Mouse (Mus musculus) hindbrain, embryonic 11.5 days (tissue): Measurements from ENCODE around the gene Lyl1. TPM values are rescaled to one million over a fixed set of nuclear protein-coding genes. Genes with fewer than 3 reads are reported as not detected.
"Not testable (repeated sequence)": the region's sequence is repeated elsewhere in the genome, so short reads cannot be mapped to it uniquely, and the experiment has no call there.

Experiments
- ATAC-seq: fragments of 200-750 bp; cut with Nextera tagmentation; 2 replicates; pipeline ENCODE4 v1.8.0; 2017; ENCODE audit warnings: mild to moderate bottlenecking, moderate TSS enrichment, moderate library complexity; ENCODE audit not compliant: low FRiP score
- DNase-seq: peaks from one replicate; pipeline ENCODE4 v3.0.0-alpha.2; 2015; ENCODE audit warnings: low spot score
- H3K27ac ChIP-seq: fragments of 300-500 bp; sonication (generic); 2 replicates; pipeline ENCODE4 v1.5.1; 2014; ENCODE audit warnings: mild to moderate bottlenecking, low read depth, low read length
- H3K27me3 ChIP-seq: fragments of 300-500 bp; sonication (generic); 2 replicates; pipeline ENCODE4 v1.6.1; 2014; ENCODE audit warnings: mild to moderate bottlenecking, low read length, moderate library complexity, mixed read lengths; ENCODE audit not compliant: control insufficient read depth, insufficient read depth
- H3K36me3 ChIP-seq: fragments of 300-500 bp; sonication (generic); 2 replicates; pipeline ENCODE4 v1.6.1; 2014; ENCODE audit warnings: mild to moderate bottlenecking, low read length, moderate library complexity, mixed read lengths; ENCODE audit not compliant: control insufficient read depth, insufficient read depth
- H3K4me1 ChIP-seq: fragments of 300-500 bp; sonication (generic); replicated peaks from 2 replicates; pipeline ENCODE4 v1.6.1; 2014; ENCODE audit warnings: low read length, mixed read lengths; ENCODE audit not compliant: control insufficient read depth, insufficient read depth
- H3K4me2 ChIP-seq: fragments of 300-500 bp; sonication (generic); replicated peaks from 2 replicates; pipeline ENCODE4 v1.6.1; 2014; ENCODE audit warnings: mild to moderate bottlenecking, low read depth, low read length
- H3K4me3 ChIP-seq: fragments of 300-500 bp; sonication (generic); 2 replicates; pipeline ENCODE4 v1.5.1; 2014; ENCODE audit warnings: low read depth, low read length
- H3K9ac ChIP-seq: fragments of 300-500 bp; sonication (generic); 2 replicates; pipeline ENCODE4 v1.6.1; 2014; ENCODE audit warnings: low read depth, low read length
- H3K9me3 ChIP-seq: fragments of 300-500 bp; sonication (generic); 2 replicates; pipeline ENCODE4 v1.6.1; 2016; ENCODE audit warnings: low read length; ENCODE audit not compliant: control insufficient read depth
- whole genome bisulfite sequencing: fragments of 180-500 bp; shearing (Covaris S2); extraction: QIAGEN DNeasy Blood & Tissue Kit; methylation state at CpG from one replicate; pipeline ENCODE4 v1.1.7; 2014; 5-methylcytosine and 5-hydroxymethylcytosine counted together
- polyA plus RNA-seq: library from polyadenylated mRNA; unstranded; fragments of >200 nt; fragmentation: Nextera tagmentation; extraction: Ambion mirVana; gene quantifications from 2 replicates; pipeline ENCODE4 v1.2.1, GENCODE M21; 2014

Gene Lyl1
- polyA plus RNA-seq, 1 experiment from 2014 or later, result 5.4 TPM

DNA sequence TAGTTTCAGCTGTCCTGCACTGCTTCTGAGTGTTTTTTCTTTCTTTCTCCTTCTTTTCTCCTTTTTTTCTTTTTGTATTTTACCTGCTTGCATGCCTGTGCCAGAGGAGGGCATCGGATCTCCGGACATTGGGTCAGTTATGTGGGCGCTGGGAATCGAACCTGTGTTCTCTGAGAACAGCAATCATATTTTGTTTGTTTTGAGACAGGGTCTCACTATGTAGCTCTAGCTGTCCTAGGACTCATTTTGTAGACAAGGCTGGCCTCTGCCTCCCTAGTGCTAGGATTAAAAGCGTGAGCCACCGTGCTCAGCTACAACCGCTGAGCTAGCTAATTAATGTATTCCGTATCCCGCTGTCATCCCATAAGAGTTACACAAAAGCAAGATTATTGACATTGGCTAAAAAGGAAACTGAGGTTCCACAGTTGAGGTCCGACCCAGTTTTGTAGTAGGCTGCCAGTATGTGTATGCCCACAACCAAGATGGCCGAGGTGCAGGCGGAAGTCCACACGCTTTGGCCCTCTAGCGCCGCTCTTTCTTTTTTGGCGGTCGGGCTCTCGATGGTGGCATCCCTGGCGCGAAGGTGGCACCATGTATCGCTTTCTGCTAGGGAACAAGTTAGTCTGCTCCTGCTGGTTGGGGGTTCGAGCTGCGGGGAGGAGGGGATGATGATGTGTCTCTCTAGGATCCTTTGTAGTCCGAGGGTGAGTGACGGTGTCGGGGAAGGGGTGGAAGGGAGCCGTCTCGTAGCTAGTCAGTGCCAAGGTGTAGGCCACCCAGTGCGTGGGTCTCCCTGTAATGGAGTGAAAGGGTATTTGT is 36.5 kb upstream of the Lyl1 start:
- Histone ChIP-seq H3K4me1 (no peaks in the 10 kb centered on the region), H3K27ac (peak overlapping the region; percentile 68), H3K4me3 (peak overlapping the region; percentile 62), H3K4me2 (peak overlapping the region; percentile 76), H3K9ac (peak overlapping the region; percentile 81), H3K9me3 (no peaks in the 10 kb centered on the region), H3K36me3 (no peaks in the 10 kb centered on the region), H3K27me3 (no peaks in the 10 kb centered on the region)
- DNase-seq (peak; percentile 83), ATAC-seq (peak; percentile 49)
- WGBS, result under 1% methylated on average over 29 of the region's 29 CpGs

DNA sequence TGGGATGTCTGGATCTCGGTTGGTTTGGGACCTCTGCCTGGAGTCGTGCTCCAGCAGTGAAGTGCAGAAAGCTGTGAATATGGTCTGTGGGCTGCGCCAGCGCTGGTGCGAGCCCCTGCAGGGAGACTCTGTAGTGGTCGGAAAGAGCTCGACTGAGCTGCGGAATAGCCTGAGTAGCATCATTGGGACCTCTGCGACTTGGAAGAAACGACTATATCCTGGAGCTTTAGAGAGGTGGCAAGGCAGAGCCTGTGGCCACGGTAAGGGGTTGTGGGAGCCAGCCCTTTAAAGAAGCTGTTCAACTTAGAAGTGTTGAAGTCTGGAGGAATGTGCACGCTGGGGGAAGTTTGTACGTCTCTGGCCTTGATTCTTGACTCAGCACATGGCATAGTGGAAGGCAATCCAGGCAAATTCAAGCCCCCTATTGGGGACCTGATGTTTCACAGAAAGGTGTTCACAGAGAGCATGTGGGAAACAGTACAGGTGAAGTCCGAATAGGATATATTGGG is 35.8 kb upstream of the Lyl1 start:
- peak overlapping the region; percentile 62 for H3K4me3 ChIP-seq
- 5% methylated on average over 14 of the region's 14 CpGs for WGBS
- no peaks in the 10 kb centered on the region for H3K27me3 ChIP-seq
- H3K9me3 ChIP-seq, result no peaks in the 10 kb centered on the region
- H3K9ac ChIP-seq, result peak overlapping the region; percentile 81
- no peaks in the 10 kb centered on the region for H3K36me3 ChIP-seq
- ATAC-seq, result no peak
- DNase-seq, result no peak
- no peaks in the 10 kb centered on the region for H3K4me1 ChIP-seq
- peak overlapping the region; percentile 68 for H3K27ac ChIP-seq
- H3K4me2 ChIP-seq, result peak overlapping the region; percentile 76

DNA sequence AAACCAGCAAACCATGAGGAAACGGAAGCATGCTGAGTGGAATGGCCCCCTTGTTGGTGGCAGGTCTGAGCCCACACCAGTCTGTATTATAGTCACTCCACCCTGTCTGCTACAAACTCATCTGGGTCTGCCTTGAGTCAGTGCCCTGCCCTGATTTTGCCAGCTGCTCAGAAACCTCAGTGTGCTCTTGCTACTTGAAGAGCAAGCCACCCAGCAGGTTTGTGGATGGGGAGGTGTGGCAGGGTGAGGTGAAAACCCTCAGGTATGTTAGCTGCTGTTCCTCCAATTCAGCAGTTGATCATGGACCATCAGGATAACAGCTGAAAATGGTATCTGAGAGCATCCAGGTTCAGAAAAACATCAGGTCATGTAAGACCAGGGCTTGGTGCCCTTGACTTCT is 33.2 kb upstream of the Lyl1 start:
- DNase-seq, result no peak
- Histone ChIP-seq H3K36me3 (no peaks in the 10 kb centered on the region), H3K27ac (no peak overlapping the region), H3K4me3 (no peak overlapping the region), H3K9ac (no peak overlapping the region), H3K4me1 (no peaks in the 10 kb centered on the region), H3K27me3 (no peaks in the 10 kb centered on the region), H3K4me2 (no peak overlapping the region), H3K9me3 (no peaks in the 10 kb centered on the region)
- ATAC-seq, result no peak
- 76% methylated on average over 1 of the region's 1 CpGs for WGBS

DNA sequence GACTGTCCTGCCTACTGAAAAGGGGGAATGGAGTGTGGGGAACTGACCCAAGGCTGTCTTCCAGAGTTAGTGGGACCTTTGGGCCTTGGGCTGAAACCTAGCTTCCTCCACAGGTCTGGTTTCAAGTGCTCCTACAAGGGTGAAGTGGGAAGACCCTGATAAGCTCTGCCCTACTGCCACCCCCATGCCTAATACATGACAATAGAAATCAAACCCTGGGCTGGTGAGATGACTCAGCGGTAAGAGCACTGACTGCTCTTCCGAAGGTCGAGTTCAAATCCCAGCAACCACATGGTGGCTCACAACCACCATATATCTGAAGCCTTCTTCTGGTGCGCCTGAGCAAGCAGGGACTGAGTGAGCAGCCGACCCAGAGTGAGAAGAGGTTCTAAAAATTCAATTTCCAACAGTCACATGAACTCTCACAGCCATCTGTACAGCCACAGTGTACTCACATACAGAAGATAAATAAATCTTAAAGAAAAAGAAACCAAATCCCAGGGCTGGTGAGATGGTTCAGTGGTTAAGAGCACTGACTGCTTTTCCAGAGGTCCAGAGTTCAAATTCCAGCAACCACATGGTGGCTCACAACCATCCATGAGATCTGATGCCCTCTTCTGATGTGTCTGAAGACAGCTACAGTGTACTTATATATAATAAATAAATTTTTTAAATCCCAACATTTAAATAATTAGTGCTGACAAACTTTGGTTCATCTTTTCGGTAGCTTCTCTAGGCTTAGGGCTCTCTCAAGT is 32.3 kb upstream of the Lyl1 start:
- H3K4me1 ChIP-seq, result no peaks in the 10 kb centered on the region
- no peaks in the 10 kb centered on the region for H3K27me3 ChIP-seq
- WGBS, result 86% methylated on average over 6 of the region's 6 CpGs
- no peak overlapping the region for H3K27ac ChIP-seq
- no peak overlapping the region for H3K4me2 ChIP-seq
- no peaks in the 10 kb centered on the region for H3K36me3 ChIP-seq
- H3K9me3 ChIP-seq, result no peaks in the 10 kb centered on the region
- H3K4me3 ChIP-seq, result no peak overlapping the region
- no peak overlapping the region for H3K9ac ChIP-seq
- DNase-seq (no peak), ATAC-seq (no peak)

DNA sequence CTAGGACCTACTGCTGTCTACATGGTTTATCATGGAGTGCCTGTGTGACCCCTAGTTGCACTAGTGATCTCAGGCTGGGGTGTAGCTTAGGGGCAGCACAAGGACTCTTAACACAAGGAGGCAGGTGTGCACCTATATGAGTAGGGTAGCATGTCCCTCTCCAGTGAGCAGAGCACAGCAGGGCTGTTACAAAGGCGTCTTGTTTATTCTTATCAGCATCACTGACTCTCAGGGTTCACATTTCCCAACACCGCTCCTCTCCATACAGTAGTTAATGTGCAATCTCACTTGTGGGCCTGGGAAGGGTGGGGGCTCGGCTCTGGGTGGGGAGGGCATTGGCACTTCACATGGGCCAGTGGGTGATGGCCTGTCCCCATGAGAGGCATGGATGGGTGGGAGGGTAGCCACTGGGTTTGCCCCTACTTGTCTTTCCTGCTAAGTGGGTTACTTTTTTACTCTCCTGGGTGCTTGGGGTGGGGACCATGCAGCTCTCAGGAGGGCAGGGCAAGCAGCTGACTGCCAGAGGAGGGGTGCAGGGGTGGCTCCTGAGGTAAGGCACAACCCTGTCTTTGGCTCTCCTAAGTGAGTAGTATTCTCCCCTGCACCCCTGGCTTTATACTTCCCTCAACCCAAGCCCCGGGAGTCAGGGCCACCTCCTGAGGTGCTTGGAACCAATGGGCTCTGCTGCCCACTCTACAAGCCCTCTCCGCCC is 30.8 kb upstream of the Lyl1 start:
- H3K4me1 ChIP-seq, H3K27me3 ChIP-seq, H3K4me3 ChIP-seq, H3K9ac ChIP-seq, ATAC-seq, H3K36me3 ChIP-seq, H3K27ac ChIP-seq, H3K9me3 ChIP-seq, H3K4me2 ChIP-seq, DNase-seq: not testable (repeated sequence)
- WGBS, result 85% methylated on average over 5 of the region's 5 CpGs

DNA sequence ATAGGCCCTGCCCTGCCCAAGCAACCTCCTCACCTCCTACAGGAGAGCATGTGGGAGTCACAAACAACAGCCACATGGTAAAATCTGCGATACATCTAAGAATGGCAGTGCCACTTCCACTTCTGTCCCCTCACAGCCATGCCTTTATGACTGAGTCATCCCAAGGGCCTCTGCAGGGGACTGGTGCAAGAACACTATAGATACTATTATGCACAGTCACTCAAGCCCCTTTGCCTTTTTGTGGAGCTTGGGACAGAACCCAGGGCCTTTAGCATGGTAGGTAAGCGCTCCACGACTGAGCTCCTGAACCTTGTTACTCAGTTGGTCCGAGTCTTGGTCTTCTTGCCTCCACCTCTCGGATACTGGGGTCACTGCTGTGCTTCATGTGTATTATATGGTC is 24.0 kb upstream of the Lyl1 start:
- WGBS, result 94% methylated on average over 5 of the region's 5 CpGs
- H3K4me1 ChIP-seq, result no peaks in the 10 kb centered on the region
- no peaks in the 10 kb centered on the region for H3K9me3 ChIP-seq
- H3K27ac ChIP-seq, result no peak overlapping the region
- H3K9ac ChIP-seq, result no peak overlapping the region
- peaks cover 2% of the 10 kb centered on the region; the same call in 1 of the 2 replicates for H3K36me3 ChIP-seq
- no peak overlapping the region for H3K4me2 ChIP-seq
- H3K27me3 ChIP-seq, result no peaks in the 10 kb centered on the region
- no peak overlapping the region for H3K4me3 ChIP-seq
- DNase-seq (no peak), ATAC-seq (no peak)

DNA sequence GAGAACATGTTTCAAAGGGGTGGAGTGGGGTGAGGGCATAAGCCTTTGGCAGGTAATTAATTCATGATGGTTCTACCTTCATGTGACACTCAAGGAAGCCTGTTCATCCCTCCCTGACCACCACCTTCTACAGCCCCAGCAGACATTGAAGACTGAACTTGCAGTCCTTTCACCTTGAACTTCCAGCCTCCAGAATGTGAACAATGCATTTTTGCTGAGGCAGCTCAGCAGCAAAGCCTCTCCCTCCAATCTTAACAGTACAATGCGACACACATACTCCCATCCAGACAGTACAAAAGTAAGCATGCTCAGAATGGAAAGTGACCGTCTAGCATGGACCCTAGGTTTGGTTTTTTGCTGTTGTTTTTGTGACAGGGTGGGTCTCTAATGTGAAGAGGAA is 19.8 kb upstream of the Lyl1 start:
- Histone ChIP-seq H3K27ac (no peak overlapping the region), H3K4me1 (0 out of 2 replicates have a peak, but pooled peaks cover 2% of the 10 kb centered on the region), H3K9me3 (no peaks in the 10 kb centered on the region), H3K4me3 (no peak overlapping the region), H3K9ac (no peak overlapping the region), H3K4me2 (no peak overlapping the region), H3K36me3 (no peaks in the 10 kb centered on the region; the same call in 1 of the 2 replicates), H3K27me3 (no peaks in the 10 kb centered on the region)
- ATAC-seq, result no peak
- no peak for DNase-seq
- WGBS, result 90% methylated on average over 2 of the region's 2 CpGs

DNA sequence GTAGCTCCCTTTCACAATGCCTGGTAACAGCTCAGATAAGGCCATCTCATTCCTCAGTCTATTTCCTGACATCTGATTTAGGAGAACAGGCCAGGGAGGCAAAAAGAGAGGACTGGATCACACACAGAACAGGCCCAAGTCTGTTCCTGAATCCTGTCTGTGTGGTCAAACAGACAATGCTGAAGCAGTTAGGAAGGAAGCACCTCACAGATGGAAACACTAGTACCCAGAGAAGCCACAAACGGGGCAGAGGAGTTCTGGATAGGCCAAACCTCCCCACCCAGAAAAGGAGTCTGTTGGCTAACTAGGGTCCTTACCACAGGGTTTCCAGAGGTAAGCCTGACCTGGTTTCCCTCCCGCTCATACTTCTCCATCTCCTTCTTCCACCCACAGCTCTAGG is 19.0 kb upstream of the Lyl1 start:
- no peak overlapping the region for H3K9ac ChIP-seq
- H3K36me3 ChIP-seq, result no peaks in the 10 kb centered on the region; the same call in 1 of the 2 replicates
- H3K27ac ChIP-seq, result no peak overlapping the region
- ATAC-seq (no peak), DNase-seq (no peak)
- no peaks in the 10 kb centered on the region for H3K27me3 ChIP-seq
- H3K9me3 ChIP-seq, result no peaks in the 10 kb centered on the region
- no peak overlapping the region for H3K4me3 ChIP-seq
- 0 out of 2 replicates have a peak, but pooled peaks cover 2% of the 10 kb centered on the region for H3K4me1 ChIP-seq
- no peak overlapping the region for H3K4me2 ChIP-seq
- WGBS, result 83% methylated on average over 2 of the region's 2 CpGs
